Mouse (Mus musculus) G1E (cell line): ENCODE data around the gene Cyp2d10.

Experiments
- CTCF ChIP-seq: IDR thresholded peaks from 2 replicates; pipeline ENCODE4 v1.5.1; 2012; ENCODE audit warnings: low read depth, low read length, inconsistent platforms, mixed read lengths
- GATA1 ChIP-seq: IDR thresholded peaks from 2 replicates; pipeline ENCODE4 v1.6.1; 2012; ENCODE audit warnings: borderline replicate concordance, low read length, inconsistent platforms, mixed read lengths
- GATA2 ChIP-seq: IDR thresholded peaks from 2 replicates; pipeline ENCODE4 v1.6.1; 2012; ENCODE audit warnings: low read depth, low read length, inconsistent platforms, borderline replicate concordance
- TAL1 ChIP-seq: conservative IDR thresholded peaks from 2 replicates; pipeline ENCODE4 v1.6.1; 2012; ENCODE audit warnings: low read depth, low read length, inconsistent platforms, mixed read lengths

DNA sequence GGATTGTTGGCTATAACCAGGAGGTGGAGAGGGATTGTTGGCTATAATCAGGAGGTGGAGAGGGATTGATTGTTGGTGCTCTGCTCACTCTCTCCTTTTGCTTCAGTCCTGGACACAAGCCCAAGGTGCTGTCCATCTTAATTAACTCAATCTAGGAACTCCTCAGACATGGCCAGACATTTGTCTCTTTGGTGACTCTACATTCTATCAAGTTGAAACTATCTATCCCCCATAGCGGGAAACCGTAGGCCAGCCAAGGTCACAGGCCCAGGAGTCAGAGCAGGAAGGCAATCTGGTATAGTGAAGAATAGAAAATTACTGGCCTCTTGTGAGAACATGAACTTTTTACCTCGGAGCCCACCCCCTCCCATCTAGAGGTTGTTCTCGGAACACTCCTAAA lies 44.8 kb downstream of the Cyp2d10 start:
- TF ChIP-seq CTCF (no peak), GATA1 (no peak), TAL1 (no peak), GATA2 (no peak)
